Mouse (Mus musculus) intestine, postnatal 0 days (tissue): ENCODE measurements around the gene Atl1. TPM values are rescaled to one million over a fixed set of nuclear protein-coding genes. Genes with fewer than 3 reads are reported as not detected.

Experiments used
- ATAC-seq: fragments of 200-750 bp; cut with Nextera tagmentation; 2 replicates; pipeline ENCODE4 v1.8.0; 2017; ENCODE audit warnings: mild to moderate bottlenecking, moderate TSS enrichment, moderate library complexity
- H3K27ac ChIP-seq: fragments of 300-500 bp; sonication (generic); 2 replicates; pipeline ENCODE4 v1.5.1; 2014; ENCODE audit warnings: mild to moderate bottlenecking, low read depth, low read length, moderate library complexity
- H3K27me3 ChIP-seq: fragments of 300-500 bp; sonication (generic); replicated peaks from 2 replicates; pipeline ENCODE4 v1.6.1; 2014; ENCODE audit warnings: low read length, mixed read lengths; ENCODE audit not compliant: control insufficient read depth, insufficient read depth
- H3K36me3 ChIP-seq: fragments of 300-500 bp; sonication (generic); 2 replicates; pipeline ENCODE4 v1.6.1; 2014; ENCODE audit warnings: mild to moderate bottlenecking, moderate library complexity; ENCODE audit not compliant: control insufficient read depth, insufficient read depth
- H3K4me1 ChIP-seq: fragments of 300-500 bp; sonication (generic); replicated peaks from 2 replicates; pipeline ENCODE4 v1.6.1; 2014; ENCODE audit warnings: antibody characterized with exemption, low read length, mixed read lengths; ENCODE audit not compliant: control insufficient read depth, insufficient read depth
- H3K4me2 ChIP-seq: fragments of 300-500 bp; sonication (generic); replicated peaks from 2 replicates; pipeline ENCODE4 v1.6.1; 2014; ENCODE audit warnings: low read depth, mild to moderate bottlenecking, moderate library complexity
- H3K4me3 ChIP-seq: fragments of 300-500 bp; sonication (generic); 2 replicates; pipeline ENCODE4 v1.5.1; 2014; ENCODE audit warnings: low read depth, low read length
- H3K9ac ChIP-seq: fragments of 300-500 bp; sonication (generic); 2 replicates; pipeline ENCODE4 v1.6.1; 2014; ENCODE audit warnings: mild to moderate bottlenecking, low read depth, low read length
- H3K9me3 ChIP-seq: fragments of 300-500 bp; sonication (generic); 2 replicates; pipeline ENCODE4 v1.6.1; 2016; ENCODE audit warnings: mixed run types; ENCODE audit not compliant: control insufficient read depth
- CTCF ChIP-seq: sonication (generic); IDR thresholded peaks from 2 replicates; pipeline ENCODE4 v1.5.1; 2016; ENCODE audit warnings: low read depth, mild to moderate bottlenecking, control low read depth, antibody characterized with exemption, moderate library complexity
- WGBS: fragments of 180-500 bp; shearing (Covaris S2); extraction: QIAGEN DNeasy Blood & Tissue Kit; methylation state at CpG from one replicate; pipeline ENCODE4 v1.1.7; 2014; 5-methylcytosine and 5-hydroxymethylcytosine counted together
- polyA plus RNA-seq: library from polyadenylated mRNA; unstranded; fragments of >200 nt; fragmentation: Nextera tagmentation; extraction: Ambion mirVana; gene quantifications from 2 replicates; pipeline ENCODE4 v1.2.1, GENCODE M21; 2015

Atl1 gene
- polyA plus RNA-seq, 1 experiment from 2014 or later: 5.6 TPM

- TF ChIP-seq CTCF: no peak
- H3K4me1 ChIP-seq: no peaks in the 10 kb centered on the region
- no peak overlapping the region for H3K4me3 ChIP-seq
- ATAC-seq: no peak
- 23% methylated on average over 1 of the region's 1 CpGs for WGBS
- no peak overlapping the region for H3K9ac ChIP-seq
- H3K27ac ChIP-seq: peak overlapping the region; percentile 46; the same call in 1 of the 2 replicates
- H3K9me3 ChIP-seq: no peaks in the 10 kb centered on the region
- H3K27me3 ChIP-seq: no peaks in the 10 kb centered on the region
- H3K4me2 ChIP-seq: no peak overlapping the region
- no peaks in the 10 kb centered on the region for H3K36me3 ChIP-seq
Measured at GRCm38 (mm10) chr12:69941655-69942329, 49.4 kb downstream of the Atl1 start.

- H3K4me1 ChIP-seq: no peaks in the 10 kb centered on the region
- no peak overlapping the region for H3K9ac ChIP-seq
- H3K27ac ChIP-seq: no peak overlapping the region
- no peaks in the 10 kb centered on the region for H3K9me3 ChIP-seq
- H3K27me3 ChIP-seq: no peaks in the 10 kb centered on the region
- ATAC-seq: no peak
- no peak overlapping the region for H3K4me3 ChIP-seq
- H3K4me2 ChIP-seq: no peak overlapping the region
- TF ChIP-seq CTCF: no peak
- 97% methylated on average over 5 of the region's 5 CpGs for WGBS
- H3K36me3 ChIP-seq: no peaks in the 10 kb centered on the region
Measured at GRCm38 (mm10) chr12:69945861-69946260, 53.4 kb downstream of the Atl1 start.

- Histone ChIP-seq H3K4me3 (no peak overlapping the region), H3K4me2 (no peak overlapping the region), H3K9ac (no peak overlapping the region), H3K36me3 (no peaks in the 10 kb centered on the region), H3K9me3 (no peaks in the 10 kb centered on the region), H3K27ac (no peak overlapping the region), H3K27me3 (no peaks in the 10 kb centered on the region), H3K4me1 (no peaks in the 10 kb centered on the region)
- WGBS: 73% methylated on average over 3 of the region's 3 CpGs
- ATAC-seq: no peak
- TF ChIP-seq CTCF: no peak
Measured at GRCm38 (mm10) chr12:69947502-69947901, 55.1 kb downstream of the Atl1 start.

DNA sequence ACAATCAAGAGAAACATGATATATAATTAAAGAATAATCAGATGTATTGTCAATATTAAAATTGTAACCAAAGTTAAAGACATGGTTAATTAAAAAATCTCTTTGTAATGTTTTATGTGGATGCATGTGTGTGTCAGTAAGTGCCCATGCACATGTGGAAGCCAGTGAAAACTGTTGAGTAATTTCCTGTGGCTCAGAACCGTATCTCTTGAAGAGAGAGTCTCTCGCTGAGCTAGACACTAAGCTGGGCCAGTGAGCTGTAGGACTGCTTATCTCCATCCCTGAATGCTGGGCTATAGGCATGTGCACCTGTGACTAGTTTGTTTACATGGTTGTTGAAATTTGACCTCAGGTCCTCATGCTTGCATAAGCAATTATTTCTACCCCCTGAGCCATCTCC, 65.0 kb downstream of the Atl1 start:
- WGBS: 79% methylated on average over 2 of the region's 2 CpGs
- Histone ChIP-seq H3K4me3 (no peak overlapping the region), H3K9me3 (no peaks in the 10 kb centered on the region), H3K4me2 (no peak overlapping the region), H3K4me1 (no peaks in the 10 kb centered on the region), H3K27ac (no peak overlapping the region), H3K36me3 (no peaks in the 10 kb centered on the region), H3K27me3 (no peaks in the 10 kb centered on the region), H3K9ac (no peak overlapping the region)
- TF ChIP-seq CTCF: no peak
- no peak for ATAC-seq

GRCm38 (mm10) chr12:69962468-69962867, 70.1 kb downstream of the Atl1 start:
- peaks cover 25% of the 10 kb centered on the region for H3K36me3 ChIP-seq
- peak; percentile 82 for TF ChIP-seq CTCF
- H3K9ac ChIP-seq: no peak overlapping the region
- no peaks in the 10 kb centered on the region for H3K4me1 ChIP-seq
- 0 out of 2 replicates have a peak, but pooled peaks have one; percentile 36 for ATAC-seq
- H3K9me3 ChIP-seq: no peaks in the 10 kb centered on the region
- H3K4me2 ChIP-seq: no peak overlapping the region
- no peak overlapping the region for H3K4me3 ChIP-seq
- WGBS: 55% methylated on average over 4 of the region's 4 CpGs
- H3K27me3 ChIP-seq: no peaks in the 10 kb centered on the region
- H3K27ac ChIP-seq: no peak overlapping the region

- no peaks in the 10 kb centered on the region for H3K27me3 ChIP-seq
- no peak overlapping the region for H3K27ac ChIP-seq
- no peak overlapping the region for H3K4me2 ChIP-seq
- WGBS: 87% methylated on average over 6 of the region's 6 CpGs
- H3K4me3 ChIP-seq: no peak overlapping the region
- no peaks in the 10 kb centered on the region for H3K4me1 ChIP-seq
- no peak for TF ChIP-seq CTCF
- H3K9me3 ChIP-seq: no peaks in the 10 kb centered on the region
- no peak for ATAC-seq
- H3K9ac ChIP-seq: no peak overlapping the region
- peaks cover 30% of the 10 kb centered on the region for H3K36me3 ChIP-seq
Measured at GRCm38 (mm10) chr12:69963141-69963540, 70.7 kb downstream of the Atl1 start.
